Mouse (Mus musculus) testis, adult 2 months (tissue): ENCODE measurements around the gene Cmtm4. TPM values are rescaled to one million over a fixed set of nuclear protein-coding genes. Genes with fewer than 3 reads are reported as not detected.

Experiments used
- H3K27ac ChIP-seq: fragments of 200-500 bp; 2 replicates; pipeline ENCODE4 v1.5.1; 2012; ENCODE audit warnings: low read depth, low read length; ENCODE audit not compliant: control insufficient read depth, insufficient read depth
- H3K27me3 ChIP-seq: fragments of 200-500 bp; 2 replicates; pipeline ENCODE4 v1.6.1; 2012; ENCODE audit warnings: mild to moderate bottlenecking, low read length, moderate library complexity; ENCODE audit not compliant: control insufficient read depth, insufficient read depth
- H3K36me3 ChIP-seq: fragments of 200-500 bp; 2 replicates; pipeline ENCODE4 v1.6.1; 2012; ENCODE audit warnings: mild to moderate bottlenecking, low read length; ENCODE audit not compliant: control insufficient read depth, insufficient read depth
- H3K4me1 ChIP-seq: fragments of 200-500 bp; 2 replicates; pipeline ENCODE4 v1.6.1; 2012; ENCODE audit warnings: low read length; ENCODE audit not compliant: control insufficient read depth, insufficient read depth
- H3K4me3 ChIP-seq: fragments of 200-500 bp; 2 replicates; pipeline ENCODE4 v1.5.1; 2012; ENCODE audit warnings: low read depth, mild to moderate bottlenecking, low read length, moderate library complexity, mixed read lengths; ENCODE audit not compliant: control insufficient read depth
- CTCF ChIP-seq: fragments of 200-500 bp; IDR thresholded peaks from 2 replicates; pipeline ENCODE4 v1.5.1; 2012; ENCODE audit warnings: low read depth, mild to moderate bottlenecking, inconsistent platforms, low read length, moderate library complexity; ENCODE audit not compliant: control insufficient read depth, insufficient read depth, insufficient replicate concordance
- POLR2A ChIP-seq: fragments of 200-500 bp; IDR thresholded peaks from 2 replicates; pipeline ENCODE4 v1.6.1; 2012; ENCODE audit warnings: low read depth, mild to moderate bottlenecking, inconsistent platforms, low read length, moderate library complexity; ENCODE audit not compliant: control insufficient read depth
- polyA plus RNA-seq: library from polyadenylated mRNA; depleted of rRNA; stranded (reverse); fragments of >200 nt; gene quantifications from 2 replicates; pipeline ENCODE4 v1.2.3, GENCODE M21; 2012

Cmtm4 gene
- polyA plus RNA-seq, 1 experiment = 2.0 TPM

GRCm38 (mm10) chr8:104394801-104395702 is 555 bp downstream of the Cmtm4 start:
- Histone ChIP-seq H3K4me3 (peak overlapping the region; percentile 90), H3K27ac (no peak overlapping the region), H3K27me3 (no peaks in the 10 kb centered on the region), H3K36me3 (no peaks in the 10 kb centered on the region), H3K4me1 (peaks cover 12% of the 10 kb centered on the region)
- no peak for TF ChIP-seq POLR2A
- no peak for TF ChIP-seq CTCF

GRCm38 (mm10) chr8:104393767-104394166 is 1.8 kb downstream of the Cmtm4 start:
- TF ChIP-seq CTCF (no peak), POLR2A (no peak)
- Histone ChIP-seq H3K27ac (no peak overlapping the region), H3K4me3 (no peak overlapping the region), H3K4me1 (peaks cover 12% of the 10 kb centered on the region), H3K36me3 (no peaks in the 10 kb centered on the region), H3K27me3 (no peaks in the 10 kb centered on the region)

- Histone ChIP-seq H3K4me1 (peaks cover 12% of the 10 kb centered on the region), H3K4me3 (no peak overlapping the region), H3K36me3 (no peaks in the 10 kb centered on the region), H3K27me3 (no peaks in the 10 kb centered on the region), H3K27ac (no peak overlapping the region)
- no peak for TF ChIP-seq POLR2A
- TF ChIP-seq CTCF = no peak
Observed at GRCm38 (mm10) chr8:104393139-104393538, 2.5 kb downstream of the Cmtm4 start.

GRCm38 (mm10) chr8:104390245-104390644 is 5.4 kb downstream of the Cmtm4 start:
- H3K36me3 ChIP-seq = no peaks in the 10 kb centered on the region
- peaks cover 17% of the 10 kb centered on the region for H3K4me1 ChIP-seq
- H3K27me3 ChIP-seq = no peaks in the 10 kb centered on the region
- no peak overlapping the region for H3K4me3 ChIP-seq
- H3K27ac ChIP-seq = no peak overlapping the region
- TF ChIP-seq POLR2A = no peak
- no peak for TF ChIP-seq CTCF

GRCm38 (mm10) chr8:104387980-104388379 is 7.6 kb downstream of the Cmtm4 start:
- Histone ChIP-seq H3K4me3 (no peak overlapping the region), H3K27ac (no peak overlapping the region), H3K36me3 (no peaks in the 10 kb centered on the region), H3K27me3 (no peaks in the 10 kb centered on the region), H3K4me1 (peaks cover 8% of the 10 kb centered on the region)
- TF ChIP-seq POLR2A (no peak), CTCF (no peak)

GRCm38 (mm10) chr8:104387501-104387900 is 8.1 kb downstream of the Cmtm4 start:
- TF ChIP-seq POLR2A (no peak), CTCF (no peak)
- H3K4me3 ChIP-seq = no peak overlapping the region

GRCm38 (mm10) chr8:104386693-104387092 is 8.9 kb downstream of the Cmtm4 start:
- H3K27me3 ChIP-seq = no peaks in the 10 kb centered on the region
- no peaks in the 10 kb centered on the region for H3K36me3 ChIP-seq
- H3K27ac ChIP-seq = no peak overlapping the region
- peaks cover 8% of the 10 kb centered on the region for H3K4me1 ChIP-seq
- TF ChIP-seq POLR2A (no peak), CTCF (no peak)
- no peak overlapping the region for H3K4me3 ChIP-seq

More at GRCm38 (mm10) chr8:104387501-104387900, 8.1 kb downstream of the Cmtm4 start:
- Histone ChIP-seq H3K27me3 (no peaks in the 10 kb centered on the region), H3K36me3 (no peaks in the 10 kb centered on the region), H3K27ac (no peak overlapping the region; the same call in 1 of the 2 replicates), H3K4me1 (peaks cover 8% of the 10 kb centered on the region)
